13 mouse cellular contexts compared by ENCODE assay signal in the genomic region with DNA sequence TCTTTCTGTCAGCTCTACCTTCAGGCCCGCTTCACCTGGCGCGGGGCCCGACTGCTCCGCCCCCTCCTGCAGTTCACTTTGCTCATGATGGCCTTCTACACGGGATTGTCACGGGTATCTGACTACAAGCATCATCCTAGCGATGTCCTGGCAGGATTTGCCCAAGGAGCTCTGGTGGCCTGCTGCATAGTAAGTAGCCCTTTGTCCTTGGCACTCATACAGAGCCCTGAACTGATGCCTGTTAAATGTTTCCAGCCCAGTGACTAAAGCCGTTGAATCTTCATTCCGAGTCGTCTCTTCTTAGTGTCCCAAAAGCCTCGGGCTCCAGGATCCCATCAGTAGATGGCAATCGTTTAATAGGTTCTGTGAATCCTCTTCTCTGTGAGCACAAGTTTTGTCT.
DNase-seq lines count a peak whose midpoint lies in the region.
"Had no signal": no experiment of that assay in that cellular context is flagged by ENCODE, and none has a peak within 500 bp of the region (broad histone marks: within the 10 kb centered on the region; RNA-seq: fewer than 3 reads in every experiment).

No protein-coding gene starts in this region.

- DNase-seq in cerebellum, adult 11 months, result peak; percentile 3
- no peak for DNase-seq in cerebellum, adult 8-10 months
- DNase-seq in kidney, postnatal 36 days, result peak; percentile 37 to 40
- no peak for DNase-seq in kidney, adult 18-20 months
- peak; percentile 42 for DNase-seq in adrenal gland, postnatal 14 days
- DNase-seq in cerebellum, postnatal 10 days, result peak; percentile 61 to 69
- no peak for DNase-seq in embryo, embryonic 10 days (ENCODE audit: low spot score)
- DNase-seq in lung, postnatal 36 days, result no peak
- DNase-seq: heart, adult 2 months; kidney, postnatal 14 days; lung, adult 2 months; lung, postnatal 4 days; right cerebral cortex, postnatal 14 days had no signal

Comparison
In these comparisons a context has a peak if more than half of its experiments do, and no peak if none do; other contexts are left out.
1. DNase-seq: peak in cerebellum, adult 11 months (single experiment), kidney, postnatal 36 days (2 of 2), adrenal gland, postnatal 14 days (single experiment) and cerebellum, postnatal 10 days (2 of 2); none in cerebellum, adult 8-10 months (single experiment), kidney, adult 18-20 months (single experiment), embryo, embryonic 10 days (single experiment) and lung, postnatal 36 days (single experiment).